Mouse (Mus musculus) spleen, postnatal 4 days (tissue): Measurements from ENCODE around the gene Dusp13.
A peak's percentile ranks its signal among the peaks of the same experiment; 100 is the strongest.

Source experiments
- DNase-seq, 2 experiments: peaks; one replicate each; pipeline ENCODE4 v3.0.0; 2022; ENCODE audit warnings: low spot score in 2 of 2

The Dusp13 gene

DNA sequence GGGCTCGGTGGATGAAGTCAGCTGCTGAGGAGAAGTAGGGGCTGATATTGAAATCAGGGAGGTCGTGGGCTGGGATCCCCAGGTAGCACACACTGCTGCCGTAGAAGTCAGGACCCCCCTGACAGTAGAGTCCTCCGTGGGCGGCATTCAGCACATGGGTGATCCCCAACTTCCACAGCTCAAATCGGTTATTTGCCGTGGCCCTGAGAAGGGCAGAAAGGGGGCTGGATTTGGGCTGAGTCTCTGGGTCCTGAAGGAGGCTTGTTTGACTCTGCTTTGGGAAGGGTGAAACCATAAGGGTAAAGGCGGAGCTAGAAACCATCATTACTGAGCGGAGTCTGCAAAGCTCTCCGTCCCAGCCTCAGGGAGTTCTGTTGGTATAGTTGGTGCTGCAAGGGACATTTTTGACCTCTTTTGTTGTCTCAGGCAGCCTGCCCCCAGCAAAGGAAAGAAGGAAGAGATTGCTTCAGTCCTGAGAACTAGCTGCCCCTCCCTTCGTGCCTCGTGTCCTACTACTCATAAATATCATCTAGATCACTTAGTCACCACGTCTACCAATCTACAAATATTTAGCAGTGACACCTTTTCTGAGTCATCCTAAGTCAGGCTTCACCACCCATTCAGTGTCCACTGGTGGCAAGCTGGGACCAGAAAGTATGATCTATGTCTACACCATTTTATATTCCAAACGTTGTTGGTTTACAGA, 3.4 kb downstream of the Dusp13 start:
- no peak for DNase-seq

- no peak for DNase-seq
Observed at GRCm38 (mm10) chr14:21746846-21747245, 4.1 kb downstream of the Dusp13 start.

- DNase-seq, result no peak
Observed at GRCm38 (mm10) chr14:21746251-21746650, 4.7 kb downstream of the Dusp13 start.

DNA sequence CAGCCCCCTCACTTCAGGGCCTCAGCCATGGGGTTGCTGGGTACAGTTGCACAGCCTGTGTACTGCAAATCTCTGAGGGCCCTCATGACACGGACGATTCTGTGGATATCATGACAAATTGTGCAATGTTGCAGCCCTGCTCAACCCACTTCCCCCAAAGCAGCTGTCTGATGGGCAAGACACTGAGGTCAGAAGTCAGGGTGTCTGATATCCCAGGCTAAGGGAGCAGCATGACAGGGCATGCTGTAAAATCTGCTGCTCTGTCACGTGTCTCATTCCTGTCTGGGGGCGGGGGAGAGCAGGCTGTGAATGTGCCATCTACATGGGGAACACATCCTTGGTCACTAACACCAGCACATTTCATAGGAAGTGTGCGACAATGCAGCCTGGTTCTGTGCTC, 5.8 kb downstream of the Dusp13 start:
- no peak for DNase-seq

DNA sequence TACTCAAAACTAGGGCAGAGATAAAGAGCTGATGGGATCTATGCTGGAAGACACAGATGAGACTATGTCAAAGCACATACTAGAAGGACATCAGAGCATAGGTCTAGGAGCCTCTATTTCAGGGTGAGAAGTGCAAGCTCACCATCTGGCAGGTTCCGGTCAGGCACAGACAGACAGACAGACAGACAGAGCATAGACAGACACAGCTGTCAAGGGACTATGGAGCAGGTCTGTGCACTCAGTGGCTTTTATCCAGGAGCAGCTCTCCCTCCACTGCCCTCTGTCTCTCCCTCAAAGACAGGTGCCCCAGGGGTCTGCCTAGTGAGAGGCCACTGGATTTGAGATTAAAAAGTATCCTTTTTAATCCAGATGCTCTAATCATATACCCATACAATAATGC, 6.8 kb downstream of the Dusp13 start:
- DNase-seq, result no peak

GRCm38 (mm10) chr14:21742441-21742840, 8.5 kb downstream of the Dusp13 start:
- no peak for DNase-seq

GRCm38 (mm10) chr14:21741786-21742185, 9.2 kb downstream of the Dusp13 start:
- peak; percentile 70 to 90 for DNase-seq

DNA sequence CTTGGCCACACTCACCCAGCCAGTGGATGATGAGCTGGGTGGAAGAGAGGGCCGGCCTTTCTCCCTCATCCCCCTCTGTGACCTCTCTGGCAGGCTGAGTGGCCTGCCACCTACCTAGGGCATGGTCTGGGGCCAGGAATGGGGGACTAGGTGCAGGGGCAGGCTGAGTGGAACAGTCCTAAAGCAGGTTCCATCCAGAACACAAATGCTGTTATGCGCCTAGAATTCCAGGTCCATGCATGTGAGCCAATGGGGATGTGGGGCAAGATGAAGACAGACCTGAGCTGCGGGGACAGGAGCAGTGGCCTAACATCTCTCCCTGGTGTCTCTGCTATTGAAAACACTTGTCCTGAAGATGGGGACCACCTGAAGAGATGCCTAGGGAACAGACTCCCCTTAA, 9.7 kb downstream of the Dusp13 start:
- peak in 1 of 2 experiments; percentile 53 for DNase-seq

DNA sequence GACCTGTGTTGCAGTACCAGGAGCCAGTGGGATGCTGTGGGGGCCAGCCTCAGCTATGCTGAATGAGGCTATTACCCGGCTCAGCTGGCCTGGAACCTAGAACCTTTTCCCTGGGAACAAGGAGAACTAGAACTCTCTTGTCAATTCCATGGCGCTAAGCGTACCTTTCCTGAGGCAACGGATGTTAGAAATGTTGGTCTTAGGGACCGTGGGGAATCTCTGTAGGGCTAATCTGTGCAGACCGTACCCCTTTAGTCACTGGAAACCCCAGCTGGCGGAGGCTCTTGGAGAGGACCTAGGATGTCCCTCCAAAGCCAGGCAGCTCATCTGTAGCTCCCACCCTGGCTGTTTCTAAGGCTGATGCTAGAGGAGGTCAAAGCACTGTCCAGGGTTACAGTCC, 10.6 kb downstream of the Dusp13 start:
- no peak for DNase-seq

DNA sequence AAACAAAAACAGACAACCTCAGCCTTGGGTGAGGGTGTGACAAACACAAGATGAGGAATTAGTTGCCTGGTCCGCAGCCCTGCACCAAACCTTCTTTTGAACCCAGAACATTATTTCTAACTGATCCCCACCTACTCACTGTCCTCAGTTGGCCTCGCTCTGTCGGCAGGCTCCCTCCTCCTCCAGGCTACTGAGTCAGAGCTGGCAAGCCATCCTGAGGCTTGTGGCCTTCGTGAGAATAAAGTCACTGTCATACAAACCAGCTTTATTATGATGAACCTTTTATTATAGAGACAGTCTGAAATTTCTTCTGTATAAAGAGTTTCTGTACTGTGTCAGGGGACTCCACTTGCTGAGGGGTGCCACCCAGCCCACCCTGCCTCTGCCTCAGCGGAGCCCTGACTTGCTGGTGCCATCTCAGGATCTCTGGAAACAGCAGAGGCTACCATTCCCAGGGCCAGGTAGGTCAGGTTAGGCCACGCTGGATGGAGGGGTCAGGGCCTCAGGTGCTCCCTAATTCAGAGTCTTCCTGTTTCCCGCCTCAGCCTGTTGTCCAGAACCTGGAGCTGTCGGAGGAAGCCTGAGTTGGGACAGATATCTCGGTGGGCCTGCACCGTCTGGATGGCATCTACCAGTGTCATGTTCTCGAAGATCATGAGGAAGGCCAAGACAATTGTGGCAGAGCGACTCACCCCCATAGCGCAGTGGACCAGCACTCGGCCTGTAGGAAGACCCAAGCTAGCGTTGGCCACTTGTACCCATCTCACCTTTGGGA, 17.7 kb downstream of the Dusp13 start:
- DNase-seq, result no peak

- no peak for DNase-seq
Observed at GRCm38 (mm10) chr14:21729936-21730335, 21.0 kb downstream of the Dusp13 start.

DNA sequence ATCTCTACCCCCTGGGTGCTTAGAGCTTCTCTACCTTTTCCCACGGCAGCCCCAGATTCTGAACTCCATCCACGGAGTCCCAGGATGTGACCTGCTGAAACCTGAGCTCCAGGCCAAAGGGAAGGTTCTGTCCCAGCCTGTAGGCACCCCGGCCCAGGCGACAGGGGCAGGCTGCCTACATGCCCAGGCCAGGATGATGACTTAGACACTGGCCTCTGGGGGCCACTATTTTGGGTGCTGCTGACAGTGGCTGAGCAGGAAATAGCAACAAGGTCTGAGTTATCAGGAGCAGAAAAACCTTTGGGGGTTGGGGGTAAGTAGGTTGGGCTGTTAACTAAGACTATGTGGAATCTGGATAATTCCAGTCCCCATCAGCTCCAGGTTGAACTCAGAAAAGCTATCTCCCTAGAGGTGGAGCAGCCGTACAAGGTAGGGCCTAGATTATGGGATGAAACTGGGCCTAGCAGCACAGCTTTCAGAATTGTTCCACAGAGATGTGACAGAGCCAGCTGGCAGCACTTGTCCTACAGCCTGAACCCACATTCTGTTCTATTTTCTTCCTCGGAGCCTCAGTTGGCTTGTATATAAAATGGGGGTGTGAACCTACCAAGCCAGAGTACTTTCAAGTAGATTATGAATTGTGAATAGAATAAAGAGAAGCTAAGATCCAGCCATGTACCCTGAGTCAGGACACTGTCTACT, 21.8 kb downstream of the Dusp13 start:
- DNase-seq, result no peak

DNA sequence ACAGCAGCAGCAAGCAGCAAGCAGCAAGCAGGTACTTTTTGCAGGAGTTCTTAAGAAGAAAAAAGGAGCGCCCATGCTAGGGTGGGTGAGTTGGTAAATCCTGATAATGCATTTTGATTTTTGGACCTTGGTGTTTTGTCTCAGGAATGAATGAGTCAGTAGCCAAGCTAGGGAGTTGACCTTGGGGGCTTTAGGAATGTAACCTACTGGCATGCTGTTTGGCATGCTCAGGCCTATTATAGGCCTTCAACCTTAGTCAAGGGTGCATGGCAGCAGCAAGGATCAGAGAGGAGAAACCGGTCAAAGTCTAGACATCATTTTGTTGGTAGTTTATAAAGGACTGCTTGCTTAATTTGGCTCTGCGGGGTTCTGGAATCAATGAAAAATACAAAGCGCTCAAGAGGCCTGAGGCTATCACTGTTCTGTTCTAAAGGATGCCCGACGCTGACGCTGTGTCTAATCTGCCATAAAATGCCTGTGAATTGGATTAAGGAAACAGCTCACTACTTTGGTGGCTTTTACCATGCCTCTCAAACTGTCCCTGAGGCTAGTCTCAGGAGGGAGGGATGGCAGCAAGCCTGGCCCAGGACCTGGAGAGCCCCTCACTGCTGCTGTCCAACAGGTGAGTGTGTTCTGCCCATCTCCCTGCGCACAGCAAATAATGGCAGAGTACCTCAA, 28.8 kb downstream of the Dusp13 start:
- DNase-seq, result no peak

GRCm38 (mm10) chr14:21720430-21721205, 30.4 kb downstream of the Dusp13 start:
- DNase-seq, result no peak

- DNase-seq, result no peak
Observed at GRCm38 (mm10) chr14:21719646-21720383, 31.2 kb downstream of the Dusp13 start.

GRCm38 (mm10) chr14:21714486-21714885, 36.5 kb downstream of the Dusp13 start, which contains the start of gene Dupd1:
Gene Dupd1, minus strand, starts transcription at chr14:21714576.
- no peak for DNase-seq

DNA sequence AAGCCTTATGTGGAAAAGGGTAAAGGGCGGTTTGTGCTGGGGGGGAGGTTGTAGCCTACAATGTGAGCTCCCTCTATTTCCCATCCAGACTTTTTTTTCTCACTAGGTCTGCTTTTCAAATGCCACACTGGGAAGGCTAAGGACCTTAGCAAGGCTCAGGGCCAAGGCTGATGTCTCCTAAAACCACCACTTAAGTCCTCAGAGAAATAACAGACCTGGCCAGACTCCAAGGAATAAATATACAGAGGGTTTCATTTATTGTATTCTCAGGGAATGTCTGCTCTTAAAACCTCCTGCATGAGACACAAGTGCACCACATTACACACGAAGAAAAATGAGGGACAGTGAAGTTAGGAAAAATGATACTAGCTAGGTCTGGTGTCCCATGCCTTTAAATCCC, 39.8 kb downstream of the Dusp13 start:
- DNase-seq, result no peak

DNA sequence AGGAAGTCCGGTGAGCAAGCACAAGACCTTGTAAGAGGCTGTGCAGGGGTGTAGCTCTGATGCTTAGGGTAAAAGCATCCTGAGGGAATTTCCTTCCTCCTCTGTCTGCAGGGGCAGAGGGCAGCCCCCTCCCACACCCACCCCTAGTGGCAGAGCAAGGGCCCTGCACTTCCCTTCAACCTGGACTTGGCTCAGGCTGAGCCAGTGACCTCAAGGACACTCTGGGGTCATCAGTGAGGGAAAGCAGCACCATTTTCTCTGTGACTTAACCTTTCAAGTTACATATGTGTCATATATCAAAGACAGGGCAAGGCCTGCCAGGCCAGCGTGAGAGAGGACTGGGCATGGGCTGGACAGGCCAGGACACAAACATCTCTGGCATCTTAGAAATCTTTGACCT, 41.4 kb downstream of the Dusp13 start:
- no peak for DNase-seq

DNA sequence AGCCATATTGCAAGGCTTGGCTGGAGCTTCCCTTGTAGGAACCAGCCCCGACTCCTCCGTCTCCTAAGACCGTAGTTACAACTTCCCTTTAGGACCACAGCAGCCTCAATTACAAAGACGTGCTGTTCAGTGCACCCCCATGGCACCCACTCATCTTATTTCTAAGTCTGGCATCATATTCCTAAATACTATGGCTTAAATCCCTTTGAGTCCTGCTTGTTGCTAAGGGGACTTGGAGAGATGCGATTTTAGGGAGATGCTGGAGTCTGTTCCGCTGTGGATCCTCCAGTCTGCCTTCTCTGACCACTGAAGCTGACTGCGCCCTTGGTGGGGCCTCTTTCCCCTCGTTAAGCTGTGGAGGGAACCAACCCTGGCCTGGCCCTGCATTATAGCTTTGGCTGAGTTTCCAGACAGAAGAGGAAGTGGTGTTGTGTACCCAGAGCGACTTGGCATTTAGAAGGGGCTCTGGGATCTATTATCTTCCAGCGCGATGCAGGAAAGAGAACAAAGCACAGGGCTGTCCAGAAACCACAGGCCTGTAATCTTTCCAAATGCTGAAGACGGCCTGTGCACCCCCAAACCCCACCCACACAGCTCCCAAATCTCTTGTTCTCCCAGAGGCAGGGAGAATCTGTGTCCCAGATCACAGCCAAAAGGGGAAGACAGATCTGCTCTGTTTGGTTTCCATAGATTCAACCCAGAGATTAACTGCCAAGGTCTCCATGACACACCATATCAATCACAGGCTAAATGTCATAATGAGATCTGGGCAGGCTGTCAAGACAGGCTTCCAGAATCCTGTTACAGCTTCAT, 44.0 kb downstream of the Dusp13 start:
- DNase-seq, result peak in 1 of 2 experiments; percentile 29

- no peak for DNase-seq
Observed at GRCm38 (mm10) chr14:21705462-21705861, 45.5 kb downstream of the Dusp13 start.
